Mouse (Mus musculus): Measurements from ENCODE around the gene Pla2g5. TPM values are rescaled to one million over a fixed set of nuclear protein-coding genes. Genes with fewer than 3 reads are reported as not detected.

Pla2g5 gene
- polyA plus RNA-seq, 1 experiment from 2014 or later, result 0.42 TPM

- Histone ChIP-seq H3K4me1 (replicated peaks; ENCODE audit: control insufficient read depth, insufficient read depth, low read length) (no peaks in the 10 kb centered on the region; the same call in 1 of the 2 replicates), H3K27ac (ENCODE audit: low read depth) (no peak overlapping the region), H3K9ac (ENCODE audit: low read length) (no peak overlapping the region), H3K36me3 (ENCODE audit: control insufficient read depth, insufficient read depth, low read length) (no peaks in the 10 kb centered on the region), H3K4me3 (ENCODE audit: low read depth, low read length) (no peak overlapping the region), H3K4me2 (ENCODE audit: low read length) (no peak overlapping the region), H3K27me3 (replicated peaks; ENCODE audit: control insufficient read depth, insufficient read depth, low read length) (no peaks in the 10 kb centered on the region), H3K9me3 (ENCODE audit: control insufficient read depth, low read length) (0 out of 2 replicates have a peak, but pooled peaks cover 7% of the 10 kb centered on the region)
- WGBS, result 39% methylated on average over 8 of the region's 8 CpGs
- DNase-seq (ENCODE audit: low spot score), result no peak
- ATAC-seq (replicated peaks; ENCODE audit: low FRiP score, low TSS enrichment, low read depth), result no peak
Observed at GRCm38 (mm10) chr4:138819101-138819500, 44.2 kb downstream of the Pla2g5 start.

- Histone ChIP-seq H3K27ac (ENCODE audit: low read depth) (no peak overlapping the region), H3K4me1 (replicated peaks; ENCODE audit: control insufficient read depth, insufficient read depth, low read length) (no peaks in the 10 kb centered on the region; the same call in 1 of the 2 replicates), H3K4me2 (ENCODE audit: low read length) (no peak overlapping the region), H3K4me3 (ENCODE audit: low read depth, low read length) (no peak overlapping the region), H3K9me3 (ENCODE audit: control insufficient read depth, low read length) (no peaks in the 10 kb centered on the region), H3K27me3 (replicated peaks; ENCODE audit: control insufficient read depth, insufficient read depth, low read length) (no peaks in the 10 kb centered on the region), H3K36me3 (ENCODE audit: control insufficient read depth, insufficient read depth, low read length) (no peaks in the 10 kb centered on the region), H3K9ac (ENCODE audit: low read length) (no peak overlapping the region)
- ATAC-seq (replicated peaks; ENCODE audit: low FRiP score, low TSS enrichment, low read depth), result no peak
- no peak for DNase-seq (ENCODE audit: low spot score)
- 75% methylated on average over 6 of the region's 6 CpGs for whole genome bisulfite sequencing
Observed at GRCm38 (mm10) chr4:138817736-138818135, 45.5 kb downstream of the Pla2g5 start.

GRCm38 (mm10) chr4:138816166-138816565 is 47.1 kb downstream of the Pla2g5 start:
- Histone ChIP-seq H3K4me2 (ENCODE audit: low read length) (no peak overlapping the region), H3K9me3 (ENCODE audit: control insufficient read depth, low read length) (no peaks in the 10 kb centered on the region), H3K4me3 (ENCODE audit: low read depth, low read length) (no peak overlapping the region), H3K36me3 (ENCODE audit: control insufficient read depth, insufficient read depth, low read length) (no peaks in the 10 kb centered on the region), H3K9ac (ENCODE audit: low read length) (no peak overlapping the region), H3K27ac (ENCODE audit: low read depth) (no peak overlapping the region), H3K27me3 (replicated peaks; ENCODE audit: control insufficient read depth, insufficient read depth, low read length) (no peaks in the 10 kb centered on the region), H3K4me1 (replicated peaks; ENCODE audit: control insufficient read depth, insufficient read depth, low read length) (no peaks in the 10 kb centered on the region; the same call in 1 of the 2 replicates)
- WGBS, result 80% methylated on average over 9 of the region's 9 CpGs
- ATAC-seq (replicated peaks; ENCODE audit: low FRiP score, low TSS enrichment, low read depth), result no peak
- DNase-seq (ENCODE audit: low spot score), result no peak

GRCm38 (mm10) chr4:138806920-138807541 is 56.3 kb downstream of the Pla2g5 start:
- DNase-seq (ENCODE audit: low spot score) (no peak), ATAC-seq (replicated peaks; ENCODE audit: low FRiP score, low TSS enrichment, low read depth) (no peak)
- H3K27ac ChIP-seq (ENCODE audit: low read depth), result no peak overlapping the region; the same call in 1 of the 2 replicates
- no peaks in the 10 kb centered on the region for H3K9me3 ChIP-seq (ENCODE audit: control insufficient read depth, low read length)
- WGBS, result 51% methylated on average over 7 of the region's 7 CpGs
- H3K4me3 ChIP-seq (ENCODE audit: low read depth, low read length), result no peak overlapping the region
- H3K36me3 ChIP-seq (ENCODE audit: control insufficient read depth, insufficient read depth, low read length), result no peaks in the 10 kb centered on the region
- no peak overlapping the region for H3K4me2 ChIP-seq (ENCODE audit: low read length)
- no peaks in the 10 kb centered on the region for H3K27me3 ChIP-seq (replicated peaks; ENCODE audit: control insufficient read depth, insufficient read depth, low read length)
- no peak overlapping the region for H3K9ac ChIP-seq (ENCODE audit: low read length)
- 0 out of 2 replicates have a peak, but pooled peaks cover 8% of the 10 kb centered on the region for H3K4me1 ChIP-seq (replicated peaks; ENCODE audit: control insufficient read depth, insufficient read depth, low read length)

GRCm38 (mm10) chr4:138806160-138806559 is 57.1 kb downstream of the Pla2g5 start:
- H3K27me3 ChIP-seq (replicated peaks; ENCODE audit: control insufficient read depth, insufficient read depth, low read length), result no peaks in the 10 kb centered on the region
- no peak overlapping the region for H3K4me2 ChIP-seq (ENCODE audit: low read length)
- no peak overlapping the region for H3K27ac ChIP-seq (ENCODE audit: low read depth)
- no peak overlapping the region for H3K4me3 ChIP-seq (ENCODE audit: low read depth, low read length)
- no peak overlapping the region for H3K9ac ChIP-seq (ENCODE audit: low read length)
- no peak for ATAC-seq (replicated peaks; ENCODE audit: low FRiP score, low TSS enrichment, low read depth)
- no peaks in the 10 kb centered on the region for H3K9me3 ChIP-seq (ENCODE audit: control insufficient read depth, low read length)
- WGBS, result 78% methylated on average over 8 of the region's 8 CpGs
- DNase-seq (ENCODE audit: low spot score), result no peak
- 0 out of 2 replicates have a peak, but pooled peaks cover 8% of the 10 kb centered on the region for H3K4me1 ChIP-seq (replicated peaks; ENCODE audit: control insufficient read depth, insufficient read depth, low read length)
- H3K36me3 ChIP-seq (ENCODE audit: control insufficient read depth, insufficient read depth, low read length), result no peaks in the 10 kb centered on the region

GRCm38 (mm10) chr4:138805248-138805647 is 58.0 kb downstream of the Pla2g5 start:
- ATAC-seq (replicated peaks; ENCODE audit: low FRiP score, low TSS enrichment, low read depth), result no peak
- Histone ChIP-seq H3K4me2 (ENCODE audit: low read length) (no peak overlapping the region), H3K27ac (ENCODE audit: low read depth) (no peak overlapping the region), H3K27me3 (replicated peaks; ENCODE audit: control insufficient read depth, insufficient read depth, low read length) (no peaks in the 10 kb centered on the region), H3K36me3 (ENCODE audit: control insufficient read depth, insufficient read depth, low read length) (no peaks in the 10 kb centered on the region), H3K4me1 (replicated peaks; ENCODE audit: control insufficient read depth, insufficient read depth, low read length) (0 out of 2 replicates have a peak, but pooled peaks cover 8% of the 10 kb centered on the region), H3K4me3 (ENCODE audit: low read depth, low read length) (no peak overlapping the region), H3K9ac (ENCODE audit: low read length) (no peak overlapping the region), H3K9me3 (ENCODE audit: control insufficient read depth, low read length) (no peaks in the 10 kb centered on the region)
- WGBS, result 71% methylated on average over 8 of the region's 8 CpGs
- DNase-seq (ENCODE audit: low spot score), result no peak

GRCm38 (mm10) chr4:138802917-138803316 is 60.4 kb downstream of the Pla2g5 start:
- ATAC-seq (replicated peaks; ENCODE audit: low FRiP score, low TSS enrichment, low read depth) (no peak), DNase-seq (ENCODE audit: low spot score) (no peak)
- H3K4me3 ChIP-seq (ENCODE audit: low read depth, low read length), result no peak overlapping the region
- H3K9ac ChIP-seq (ENCODE audit: low read length), result no peak overlapping the region
- H3K36me3 ChIP-seq (ENCODE audit: control insufficient read depth, insufficient read depth, low read length), result no peaks in the 10 kb centered on the region
- 0 out of 2 replicates have a peak, but pooled peaks cover 8% of the 10 kb centered on the region for H3K4me1 ChIP-seq (replicated peaks; ENCODE audit: control insufficient read depth, insufficient read depth, low read length)
- no peak overlapping the region for H3K27ac ChIP-seq (ENCODE audit: low read depth)
- H3K9me3 ChIP-seq (ENCODE audit: control insufficient read depth, low read length), result no peaks in the 10 kb centered on the region
- no peak overlapping the region for H3K4me2 ChIP-seq (ENCODE audit: low read length)
- no peaks in the 10 kb centered on the region for H3K27me3 ChIP-seq (replicated peaks; ENCODE audit: control insufficient read depth, insufficient read depth, low read length)
- WGBS, result 88% methylated on average over 11 of the region's 11 CpGs

- Histone ChIP-seq H3K9ac (ENCODE audit: low read length) (no peak overlapping the region), H3K4me3 (ENCODE audit: low read depth, low read length) (no peak overlapping the region), H3K27ac (ENCODE audit: low read depth) (no peak overlapping the region), H3K36me3 (ENCODE audit: control insufficient read depth, insufficient read depth, low read length) (no peaks in the 10 kb centered on the region), H3K4me2 (ENCODE audit: low read length) (no peak overlapping the region), H3K4me1 (replicated peaks; ENCODE audit: control insufficient read depth, insufficient read depth, low read length) (peaks cover 5% of the 10 kb centered on the region; the same call in 1 of the 2 replicates), H3K9me3 (ENCODE audit: control insufficient read depth, low read length) (no peaks in the 10 kb centered on the region), H3K27me3 (replicated peaks; ENCODE audit: control insufficient read depth, insufficient read depth, low read length) (no peaks in the 10 kb centered on the region)
- ATAC-seq (replicated peaks; ENCODE audit: low FRiP score, low TSS enrichment, low read depth) (no peak), DNase-seq (ENCODE audit: low spot score) (no peak)
- 56% methylated on average over 4 of the region's 4 CpGs for WGBS
Observed at GRCm38 (mm10) chr4:138801631-138802030, 61.7 kb downstream of the Pla2g5 start.
